Mouse (Mus musculus) olfactory bulb, adult 2 months (tissue): Measurements from ENCODE around the gene Plekhg1.

Experiments used
- CTCF ChIP-seq: fragments of 200-500 bp; IDR thresholded peaks from 2 replicates; pipeline ENCODE4 v1.5.1; 2012; ENCODE audit warnings: low read depth, mild to moderate bottlenecking, low read length, moderate library complexity; ENCODE audit not compliant: insufficient read depth
- POLR2A ChIP-seq: fragments of 200-500 bp; IDR thresholded peaks from 2 replicates; pipeline ENCODE4 v1.6.1; 2012; ENCODE audit warnings: mild to moderate bottlenecking, low read depth, low read length, moderate library complexity; ENCODE audit not compliant: insufficient read depth

- TF ChIP-seq POLR2A = no peak
- no peak for TF ChIP-seq CTCF
Observed at GRCm38 (mm10) chr10:3761992-3762391, 21.8 kb downstream of the Plekhg1 start.
